8 mouse cellular contexts compared by ENCODE assay signal in genomic region chr5:122145381-122146055, GRCm38 (mm10). TPM values are rescaled to one million over a fixed set of nuclear protein-coding genes. Genes with fewer than 3 reads are reported as not detected.
DNase-seq lines count a peak whose midpoint lies in the region; ATAC-seq and TF ChIP-seq lines count a peak whose summit lies in the region.

No protein-coding gene starts in this region.

- peaks cover 8% of the 10 kb centered on the region; the same call in 1 of the 2 replicates for H3K79me2 ChIP-seq in macrophage (ENCODE audit: inconsistent target)

- H3K9ac ChIP-seq in forebrain, postnatal 0 days, result no peak overlapping the region
- H3K9ac ChIP-seq in forebrain, embryonic 14.5 days (ENCODE audit: low read length), result no peak overlapping the region

- H3K4me2 ChIP-seq in forebrain, postnatal 0 days (ENCODE audit: low read depth), result no peak overlapping the region
- H3K4me2 ChIP-seq in forebrain, embryonic 14.5 days (ENCODE audit: low read length), result no peak overlapping the region

- no peak overlapping the region for H3K4me3 ChIP-seq in forebrain, postnatal 0 days (ENCODE audit: low read depth, low read length)
- H3K4me3 ChIP-seq in forebrain, embryonic 14.5 days (ENCODE audit: low read depth, low read length), result no peak overlapping the region
- H3K4me3 ChIP-seq in macrophage (ENCODE audit: inconsistent target), result peak overlapping the region; percentile 26; the same call in 1 of the 2 replicates

- 70% methylated on average over 15 of the region's 15 CpGs for WGBS in forebrain, postnatal 0 days
- WGBS in forebrain, embryonic 14.5 days, result 76% methylated on average over 15 of the region's 15 CpGs
- under 1% methylated on average over 13 of the region's 15 CpGs for WGBS in macrophage (ENCODE audit: missing documents)

- ATAC-seq in forebrain, postnatal 0 days, result no peak
- ATAC-seq in forebrain, embryonic 14.5 days, result no peak

- H3K27me3 ChIP-seq in forebrain, postnatal 0 days (ENCODE audit: insufficient read depth, low read length), result no peaks in the 10 kb centered on the region
- no peaks in the 10 kb centered on the region for H3K27me3 ChIP-seq in forebrain, embryonic 14.5 days (replicated peaks; ENCODE audit: control insufficient read depth, insufficient read depth, low read length)

- 0 out of 2 replicates have a peak overlapping the region, but pooled peaks have one; percentile 11 for H3K27ac ChIP-seq in forebrain, postnatal 0 days (ENCODE audit: low read depth, low read length)
- no peak overlapping the region; the same call in 1 of the 2 replicates for H3K27ac ChIP-seq in forebrain, embryonic 14.5 days (ENCODE audit: low read depth, low read length)
- H3K27ac ChIP-seq in macrophage, result peak overlapping the region; percentile 98

- DNase-seq in forebrain, postnatal 0 days, result no peak
- DNase-seq in forebrain, embryonic 14.5 days (ENCODE audit: low spot score), result no peak
- DNase-seq in T-cell, adult 2 months (ENCODE audit: low spot score), result peak; percentile 85
- peak; percentile 74 for DNase-seq in heart, adult 8-10 months (ENCODE audit: low spot score)
- DNase-seq in kidney, postnatal 10 days, result peak; percentile 76
- DNase-seq in thymus, postnatal 10 days (ENCODE audit: low spot score in 2 of 2), result peak; percentile 53 to 80
- DNase-seq in yolk sac, embryonic 10.5 days (ENCODE audit: low spot score), result no peak

- no peaks in the 10 kb centered on the region for H3K36me3 ChIP-seq in forebrain, postnatal 0 days (ENCODE audit: insufficient read depth)
- H3K36me3 ChIP-seq in forebrain, embryonic 14.5 days (ENCODE audit: control insufficient read depth, insufficient read depth, low read length), result no peaks in the 10 kb centered on the region
- no peaks in the 10 kb centered on the region for H3K36me3 ChIP-seq in macrophage (ENCODE audit: inconsistent target)

- no peaks in the 10 kb centered on the region for H3K9me3 ChIP-seq in forebrain, postnatal 0 days (ENCODE audit: low read length)
- no peaks in the 10 kb centered on the region for H3K9me3 ChIP-seq in forebrain, embryonic 14.5 days (replicated peaks; ENCODE audit: control insufficient read depth, low read length)

- no peaks in the 10 kb centered on the region for H3K4me1 ChIP-seq in forebrain, postnatal 0 days (ENCODE audit: insufficient read depth)
- no peaks in the 10 kb centered on the region for H3K4me1 ChIP-seq in forebrain, embryonic 14.5 days (ENCODE audit: control insufficient read depth, insufficient read depth, low read length)

- TF ChIP-seq CTCF in forebrain, postnatal 0 days (IDR thresholded peaks at IDR 0.05; ENCODE audit: low read depth), result no peak

RNA-seq across cellular contexts. Expression of gene Ccdc63, which starts 4.9 kb away (rescaled TPM):
- total RNA-seq in forebrain, postnatal 0 days (2014; rRNA removed), result 0.43 TPM in 1 of 2 replicates, not detected in the other
- 0.08 and 0.16 TPM in 2 replicates for polyA plus RNA-seq in forebrain, postnatal 0 days (2015; fragmentation: Nextera tagmentation; extraction: Ambion mirVana)
- polyA plus RNA-seq in forebrain, embryonic 14.5 days (2014; fragmentation: Nextera tagmentation; extraction: Ambion mirVana), result not detected in 2 replicates
- total RNA-seq in heart, adult 8-10 months (2022), result under 1 TPM in 1 of 4 experiments, not detected in 3; 0.37 TPM
- 1 to 10 TPM in 25 of 26 experiments, under 1 TPM in 1; 0.77 to 8.8 (median 4.1) TPM for total RNA-seq in macrophage (2018; cell fraction: chromatin; rRNA removed)
- 1 to 10 TPM in 1 of 26 experiments, under 1 TPM in 24, not detected in 1; 0.12 to 1.1 (median 0.41) TPM for total RNA-seq in macrophage (2018; cell fraction: cytosol; rRNA removed)
- total RNA-seq in macrophage (2018; cell fraction: nucleus; rRNA removed), result 1 to 10 TPM in 21 of 26 experiments, under 1 TPM in 5; 0.22 to 6.2 (median 1.6) TPM
- 0.25 to 1.1 TPM (median 0.70 TPM) in 3 replicates for polyA plus RNA-seq in macrophage (2018)

RNA-seq across cellular contexts. Expression of gene Ppp1cc, which starts 12.6 kb away (rescaled TPM):
- 278 and 322 TPM in 2 replicates for total RNA-seq in forebrain, postnatal 0 days (2014; rRNA removed)
- polyA plus RNA-seq in forebrain, postnatal 0 days (2015; fragmentation: Nextera tagmentation; extraction: Ambion mirVana), result 193 and 220 TPM in 2 replicates
- 274 and 280 TPM in 2 replicates for polyA plus RNA-seq in forebrain, embryonic 14.5 days (2014; fragmentation: Nextera tagmentation; extraction: Ambion mirVana)
- total RNA-seq in heart, adult 8-10 months (2022), result 100 to 1,000 TPM in 3 of 4 experiments, 10 to 100 TPM in 1; 98.9 to 113 (median 108) TPM
- 100 to 1,000 TPM in 18 of 26 experiments, 10 to 100 TPM in 8; 71.5 to 258 (median 130) TPM for total RNA-seq in macrophage (2018; cell fraction: chromatin; rRNA removed)
- 100 to 1,000 TPM; 137 to 308 (median 183) TPM for total RNA-seq in macrophage (2018; cell fraction: cytosol; rRNA removed)
- 100 to 1,000 TPM in 21 of 26 experiments, 10 to 100 TPM in 5; 68.9 to 254 (median 125) TPM for total RNA-seq in macrophage (2018; cell fraction: nucleus; rRNA removed)
- 236 to 261 TPM (median 239 TPM) in 3 replicates for polyA plus RNA-seq in macrophage (2018)

RNA-seq across cellular contexts. Expression of gene Myl2, which starts 44.8 kb away (rescaled TPM):
- total RNA-seq in forebrain, postnatal 0 days (2014; rRNA removed), result 0.38 and 2.9 TPM in 2 replicates
- polyA plus RNA-seq in forebrain, postnatal 0 days (2015; fragmentation: Nextera tagmentation; extraction: Ambion mirVana), result 1.7 TPM in 2 replicates
- 1.0 and 1.1 TPM in 2 replicates for polyA plus RNA-seq in forebrain, embryonic 14.5 days (2014; fragmentation: Nextera tagmentation; extraction: Ambion mirVana)
- over 10,000 TPM; 21,987 to 25,864 (median 23,706) TPM for total RNA-seq in heart, adult 8-10 months (2022)
- not detected for total RNA-seq in macrophage (2018; cell fraction: chromatin; rRNA removed)
- under 1 TPM in 5 of 26 experiments, not detected in 21; 0.33 to 0.69 (median 0.54) TPM for total RNA-seq in macrophage (2018; cell fraction: cytosol; rRNA removed)
- total RNA-seq in macrophage (2018; cell fraction: nucleus; rRNA removed), result not detected
- 1.5 TPM in 1 of 3 replicates, not detected in the others for polyA plus RNA-seq in macrophage (2018)

Comparison
In these comparisons a context has a peak if more than half of its experiments do, and no peak if none do; other contexts are left out.
1. DNase-seq: peak in T-cell, adult 2 months (single experiment), heart, adult 8-10 months (single experiment), kidney, postnatal 10 days (single experiment) and thymus, postnatal 10 days (2 of 2); none in forebrain, postnatal 0 days (single experiment), forebrain, embryonic 14.5 days (single experiment) and yolk sac, embryonic 10.5 days (single experiment).